Mouse (Mus musculus): ENCODE measurements around the gene Grip1. TPM values are rescaled to one million over a fixed set of nuclear protein-coding genes. Genes with fewer than 3 reads are reported as not detected.

Grip1 gene
- total RNA-seq, 4 experiments from 2014 or later: not detected

DNA sequence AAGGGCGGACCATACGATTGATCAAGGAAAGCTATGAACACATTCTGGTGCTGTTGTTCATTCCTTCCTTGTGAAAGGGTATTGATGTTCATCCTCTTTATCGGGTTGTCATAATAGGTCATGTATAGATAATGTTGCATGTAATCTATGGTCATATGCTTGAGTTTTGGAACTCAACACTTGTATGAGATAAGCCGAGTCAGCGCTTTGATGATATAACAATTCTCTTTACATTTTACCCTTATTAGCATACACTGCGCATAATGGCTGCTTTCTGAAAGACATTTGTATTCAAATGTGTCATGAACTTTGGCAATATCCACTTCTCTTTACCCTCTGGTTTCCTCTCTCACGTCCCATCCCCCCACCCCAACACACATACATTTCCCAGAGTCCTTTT, 111.2 kb downstream of the Grip1 start:
- no peak for DNase-seq (ENCODE audit: low spot score in 2 of 2)

DNA sequence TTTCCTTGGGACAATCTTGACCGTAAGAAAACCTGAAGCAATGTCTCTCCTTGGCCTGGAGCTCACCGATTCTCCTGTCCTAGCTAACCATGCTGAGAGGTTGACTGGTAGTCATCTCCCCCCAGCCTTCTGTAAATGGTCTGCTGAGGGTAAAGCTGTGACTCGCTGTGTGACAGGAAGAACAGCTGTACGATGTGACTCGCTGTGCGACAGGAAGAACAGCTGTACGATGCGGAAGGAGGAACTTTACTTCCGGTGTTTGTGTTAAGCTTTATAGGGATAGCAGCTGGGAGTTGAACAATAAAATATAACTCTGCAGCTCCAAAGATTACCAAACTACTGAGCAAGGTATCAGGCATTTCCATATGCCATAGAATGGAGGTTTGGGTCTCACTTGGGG, 119.5 kb downstream of the Grip1 start:
- no peak for DNase-seq (ENCODE audit: low spot score in 2 of 2)

DNA sequence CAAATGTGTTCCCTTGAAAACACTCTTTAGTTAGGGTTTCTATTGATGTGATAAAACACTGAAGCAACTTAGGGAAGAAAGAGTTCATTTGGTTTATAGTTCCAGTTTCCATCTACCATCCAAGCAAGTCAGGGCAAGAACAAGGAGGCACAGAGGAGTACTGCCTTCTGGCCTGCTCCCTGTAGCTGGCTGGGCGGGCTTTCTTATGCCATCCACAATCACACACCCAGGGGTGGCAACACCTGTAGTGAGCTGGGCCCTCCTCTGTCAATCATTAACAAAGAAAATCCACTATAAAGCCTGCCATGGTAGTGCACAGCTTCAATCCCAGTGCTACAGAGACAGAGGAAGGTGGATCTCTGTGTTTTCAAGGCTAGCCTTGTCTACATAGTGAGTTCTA, 122.2 kb downstream of the Grip1 start:
- DNase-seq (ENCODE audit: low spot score in 2 of 2): no peak

DNA sequence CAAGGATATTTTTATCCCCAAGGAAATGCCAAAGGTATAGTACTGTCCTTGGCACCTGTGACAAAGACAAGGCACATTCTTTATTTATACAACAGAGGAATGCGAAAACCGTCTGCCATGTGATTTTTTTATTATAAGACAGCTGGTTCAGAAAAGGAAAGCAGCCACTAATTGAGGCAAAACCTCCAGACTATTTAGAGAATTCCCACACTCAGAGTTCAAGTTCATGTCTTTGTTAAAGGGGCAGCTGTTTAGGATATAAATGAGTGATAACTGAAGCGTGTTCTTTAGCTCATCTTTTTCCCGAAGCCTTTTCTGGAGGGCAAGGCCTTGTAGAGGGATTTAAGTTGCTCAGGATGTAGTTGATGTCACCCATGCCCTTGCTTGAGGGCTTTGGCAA, 126.4 kb downstream of the Grip1 start:
- no peak for DNase-seq (ENCODE audit: low spot score in 2 of 2)

DNA sequence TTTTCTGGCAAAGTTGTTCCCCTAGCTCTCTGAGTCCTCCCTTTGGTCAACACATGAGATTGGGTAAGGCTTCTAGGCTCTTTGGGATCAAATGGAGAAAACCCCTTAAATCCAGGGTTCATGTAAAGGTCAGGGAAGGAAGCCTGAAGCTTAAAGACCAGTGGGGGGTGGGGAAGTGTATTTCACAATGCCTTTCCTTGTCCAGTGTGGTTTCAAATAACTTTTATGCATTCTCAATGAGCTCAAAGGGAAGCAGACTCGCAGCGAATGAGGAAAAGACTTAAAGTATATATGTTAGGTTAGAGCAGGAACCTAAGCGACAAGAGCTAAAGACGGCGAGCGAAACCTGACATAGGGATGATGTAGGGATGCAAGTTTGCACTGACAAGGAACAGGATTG, 131.0 kb downstream of the Grip1 start:
- DNase-seq (ENCODE audit: low spot score in 2 of 2): no peak

DNA sequence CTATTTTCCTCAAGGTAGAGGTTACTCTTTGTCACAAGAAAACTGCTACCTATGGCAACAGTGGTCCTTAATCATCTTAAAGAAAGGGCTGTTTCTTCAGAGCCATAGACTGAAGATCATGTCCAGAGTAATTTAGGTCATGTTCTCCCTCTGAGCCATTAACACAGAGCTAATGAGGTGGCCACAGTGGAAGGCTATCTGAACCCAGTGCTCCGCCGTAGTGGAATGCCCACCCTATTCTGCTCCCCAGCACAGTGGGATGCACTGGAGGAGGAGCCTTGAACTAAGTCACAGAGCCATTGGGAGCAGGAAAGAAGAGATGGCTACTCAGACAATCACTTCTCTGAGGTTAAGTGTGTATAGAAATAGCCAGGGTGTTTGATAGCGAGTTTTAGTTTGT, 133.3 kb downstream of the Grip1 start:
- no peak for DNase-seq (ENCODE audit: low spot score in 2 of 2)

DNA sequence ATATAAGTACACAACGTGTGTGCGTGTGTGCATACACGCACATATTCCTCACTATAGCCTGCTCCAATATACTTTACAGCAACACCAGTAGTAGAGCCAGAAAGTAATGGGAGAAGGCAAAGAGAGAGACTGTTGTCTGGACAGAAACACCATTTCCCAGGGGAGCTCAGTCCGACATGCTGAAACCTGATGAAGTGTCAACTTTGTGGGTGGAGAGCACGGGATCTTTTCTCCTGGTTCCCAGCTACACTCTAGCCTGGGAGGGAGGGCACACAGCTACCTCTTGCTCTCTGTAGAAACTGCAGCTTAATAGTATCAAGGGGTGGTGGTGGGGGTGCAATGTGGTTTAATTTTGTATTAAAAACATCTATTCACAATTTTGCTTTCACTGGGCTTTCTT, 143.2 kb downstream of the Grip1 start:
- DNase-seq (ENCODE audit: low spot score in 2 of 2): no peak

DNA sequence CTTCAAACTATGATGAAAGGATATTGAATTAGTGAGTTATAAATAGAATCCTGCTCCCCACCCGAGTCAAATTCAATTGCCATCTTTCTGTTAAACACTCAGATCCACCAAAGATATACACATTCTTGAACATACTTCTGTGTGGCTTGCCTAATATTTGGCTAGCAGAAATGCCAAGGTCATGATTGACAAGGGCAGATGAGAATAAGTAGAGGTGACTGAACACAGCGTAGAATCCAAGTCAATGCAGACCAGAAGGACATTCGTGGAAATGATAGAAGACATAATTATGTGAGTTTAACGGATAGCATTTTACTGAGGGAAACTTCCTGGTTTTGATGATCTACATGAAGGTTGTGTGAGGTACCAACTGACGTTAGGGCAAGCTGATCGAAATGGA, 153.9 kb downstream of the Grip1 start:
- no peak for DNase-seq (ENCODE audit: low spot score in 2 of 2)

DNA sequence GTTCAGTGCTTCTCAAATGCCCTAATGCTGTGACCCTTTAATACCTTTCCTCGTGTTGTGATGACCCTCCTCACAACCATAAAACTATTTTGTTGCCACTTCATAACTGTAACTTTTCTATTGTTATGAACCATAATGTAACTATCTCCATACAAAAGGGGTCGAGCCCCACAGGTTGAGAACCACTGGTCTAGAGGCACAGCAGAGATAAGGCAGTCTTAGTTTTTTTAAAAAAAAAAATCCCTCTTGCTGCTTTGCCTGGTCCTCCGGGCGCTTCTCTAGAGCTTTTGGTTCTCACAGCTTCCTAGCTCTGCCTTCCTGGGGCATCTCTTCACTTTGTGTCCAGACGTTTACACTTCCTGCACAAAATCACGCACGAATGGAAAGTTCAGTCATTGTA, 155.4 kb downstream of the Grip1 start:
- no peak for DNase-seq (ENCODE audit: low spot score in 2 of 2)

DNA sequence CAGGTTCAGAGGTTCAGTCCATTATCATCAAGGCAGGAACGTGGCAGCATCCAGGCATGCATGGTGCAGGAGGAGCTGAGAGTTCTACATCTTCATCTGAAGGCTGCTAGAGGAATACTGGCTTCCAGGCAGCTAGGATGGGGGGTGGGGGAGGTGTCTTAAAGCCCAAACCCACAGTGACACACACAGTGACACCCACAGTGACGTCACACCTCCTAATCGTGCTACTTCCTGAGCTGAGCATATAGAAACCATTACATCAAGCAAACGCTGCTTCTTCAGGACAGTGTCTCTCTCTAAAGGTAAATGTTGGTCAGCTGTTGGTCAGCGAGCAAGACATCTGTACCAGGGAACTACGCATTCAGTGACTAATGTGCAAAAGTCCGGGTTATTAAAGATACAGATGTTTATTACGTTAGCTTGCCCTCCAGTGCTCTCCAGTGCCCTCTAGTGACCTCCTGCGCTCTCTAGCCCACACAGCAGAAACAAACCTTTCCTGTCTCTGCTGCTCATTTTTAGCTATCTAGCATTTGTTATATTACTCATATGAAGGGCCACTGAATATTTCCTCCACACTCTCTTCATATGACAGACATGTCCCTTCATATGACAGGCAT, 156.8 kb downstream of the Grip1 start:
- DNase-seq (ENCODE audit: low spot score in 2 of 2): no peak

DNA sequence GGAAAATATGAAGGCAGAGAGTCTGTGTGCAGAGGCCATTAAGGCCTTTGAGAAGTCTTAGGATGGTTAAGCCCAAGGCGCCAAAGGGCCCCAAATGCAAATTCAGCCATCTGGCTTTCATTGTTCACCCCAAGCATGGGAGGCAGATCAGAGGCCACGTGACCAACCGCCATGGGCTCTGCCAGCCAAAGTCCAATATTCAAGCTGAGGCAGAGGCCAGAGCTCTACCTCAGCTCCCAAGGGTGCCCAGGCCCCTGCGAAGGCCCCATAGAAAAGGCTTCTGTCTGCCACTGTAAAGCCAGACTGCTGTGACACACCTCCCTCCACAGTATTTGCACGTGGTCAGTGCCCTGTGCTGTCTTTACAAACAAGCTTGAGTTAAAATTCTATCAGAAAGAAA, 158.4 kb downstream of the Grip1 start:
- DNase-seq (ENCODE audit: low spot score in 2 of 2): no peak

DNA sequence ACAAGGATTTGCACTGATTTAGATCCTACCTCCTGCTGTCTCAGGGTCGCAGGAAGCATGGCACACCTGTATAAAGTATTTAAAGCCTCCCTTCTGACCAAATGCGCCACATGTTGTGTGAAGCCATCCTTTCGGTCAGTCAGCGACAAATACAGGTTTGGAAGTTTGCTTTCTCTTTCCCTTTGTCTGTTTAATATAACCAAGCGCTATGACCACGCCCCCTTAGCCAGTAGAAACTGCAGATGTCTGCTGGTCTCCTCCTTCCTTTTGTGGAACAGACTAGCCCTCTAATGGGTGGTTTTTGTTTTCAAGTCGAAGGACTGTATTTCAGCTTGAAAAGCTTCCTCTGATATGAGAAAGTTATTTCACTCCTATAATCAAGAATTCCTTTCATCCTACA, 161.1 kb downstream of the Grip1 start:
- no peak for DNase-seq (ENCODE audit: low spot score in 2 of 2)

DNA sequence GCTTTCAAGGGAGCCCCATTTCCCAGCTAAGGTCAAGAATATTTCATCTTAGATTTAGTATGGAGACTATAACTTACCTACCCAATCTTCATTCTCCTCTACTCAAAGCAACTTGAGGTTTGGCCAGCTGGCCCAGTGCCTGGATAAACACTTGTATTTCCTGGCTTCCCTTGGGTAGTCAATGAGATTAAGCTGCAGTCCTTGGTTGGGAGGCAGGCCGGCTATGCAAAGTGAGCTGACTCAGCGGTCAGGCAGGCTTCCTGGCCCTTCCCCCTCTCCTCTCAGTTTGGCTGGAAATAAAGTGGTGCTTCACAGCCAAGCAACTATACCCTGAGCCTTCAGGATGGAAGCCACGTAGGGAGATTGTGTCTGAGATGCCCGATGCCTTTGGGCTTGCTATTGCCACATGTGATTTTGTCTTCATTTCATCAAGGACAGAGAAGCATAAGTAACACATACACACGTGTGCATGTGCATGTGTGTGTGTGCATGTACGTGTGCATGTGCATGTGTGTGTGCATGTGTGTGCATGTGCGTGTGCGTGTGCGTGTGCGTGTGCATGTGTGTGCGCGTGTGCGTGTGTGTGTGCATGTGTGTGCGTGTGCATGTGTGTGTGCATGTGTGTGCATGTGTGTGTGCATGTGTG, 161.7 kb downstream of the Grip1 start:
- DNase-seq (ENCODE audit: low spot score in 2 of 2): peak in 1 of 2 experiments; percentile 32

DNA sequence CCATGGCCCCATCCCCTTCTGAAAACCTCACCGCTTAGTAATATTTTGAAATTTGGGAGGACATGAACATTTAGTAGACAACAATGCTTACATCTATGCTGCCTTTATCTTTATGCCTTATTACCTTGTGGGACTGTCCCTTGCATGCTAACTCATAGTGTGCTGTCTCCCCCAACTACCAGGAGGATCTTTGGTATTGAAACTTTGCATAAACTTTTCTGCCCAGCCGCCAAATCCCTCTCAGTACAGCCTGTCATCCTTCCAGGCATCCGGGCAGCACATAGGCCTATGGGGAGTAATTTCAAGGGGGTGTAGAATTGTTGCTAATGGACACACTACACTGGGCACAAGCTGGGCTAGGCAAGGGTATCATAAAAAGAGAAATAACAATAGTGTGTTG, 162.4 kb downstream of the Grip1 start:
- DNase-seq (ENCODE audit: low spot score in 2 of 2): no peak

DNA sequence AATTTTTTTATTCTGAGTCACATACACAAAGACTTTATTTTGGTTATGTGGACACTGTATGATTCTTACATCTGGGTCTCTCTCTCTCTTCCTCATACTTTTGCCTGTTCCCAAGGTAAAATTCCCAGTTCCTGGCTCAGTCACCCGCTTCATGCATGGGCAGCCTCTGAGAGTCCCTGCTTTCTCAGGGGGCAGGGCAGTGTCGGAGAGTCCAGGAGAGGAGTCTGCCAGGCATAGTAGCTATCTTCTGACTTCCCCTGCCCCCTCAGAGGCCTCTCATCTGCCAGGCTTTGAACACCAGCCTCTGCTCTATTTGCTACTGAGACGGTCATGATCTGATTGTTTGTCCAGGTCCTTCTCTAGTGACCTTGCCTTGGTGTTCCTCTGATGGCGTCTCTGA, 175.0 kb downstream of the Grip1 start:
- no peak for DNase-seq (ENCODE audit: low spot score in 2 of 2)

DNA sequence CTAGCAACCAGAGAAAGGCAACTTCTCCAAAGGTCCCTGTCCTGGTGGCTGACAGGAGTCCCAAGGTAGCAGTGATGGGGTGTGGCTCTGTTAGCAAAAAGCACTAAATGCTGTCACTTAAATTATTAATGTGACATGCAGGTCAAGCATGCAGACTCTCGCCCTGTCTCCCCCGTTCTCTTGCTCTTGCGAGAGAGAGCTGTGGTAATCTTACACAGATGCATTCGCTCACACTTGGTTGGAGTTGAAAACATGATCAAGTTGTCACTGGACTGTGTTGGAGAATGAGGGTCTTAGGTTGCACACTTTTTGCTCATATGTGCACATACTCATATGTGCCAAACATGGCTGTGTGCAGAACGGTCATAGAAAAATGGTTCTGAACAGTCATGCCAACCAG, 176.8 kb downstream of the Grip1 start:
- DNase-seq (ENCODE audit: low spot score in 2 of 2): no peak

DNA sequence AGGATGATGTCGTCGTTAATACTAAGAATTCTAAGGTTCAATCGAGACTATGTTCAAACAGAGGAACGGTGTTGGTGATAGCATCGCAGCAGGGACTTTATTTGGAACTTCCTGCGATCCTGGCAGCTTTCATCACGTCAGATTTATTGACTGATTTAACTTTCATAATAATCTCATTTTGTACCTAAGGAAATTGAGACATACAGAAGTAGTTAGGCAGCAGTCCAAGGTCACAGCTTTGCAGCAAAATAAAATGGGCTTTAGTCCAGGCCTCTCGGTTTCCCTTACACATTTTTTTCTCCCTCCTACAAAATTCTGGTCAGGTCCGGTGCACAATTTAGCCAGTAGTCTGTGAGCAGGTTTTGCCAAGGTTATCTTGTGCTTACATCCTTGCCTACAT, 178.3 kb downstream of the Grip1 start:
- DNase-seq (ENCODE audit: low spot score in 2 of 2): no peak

DNA sequence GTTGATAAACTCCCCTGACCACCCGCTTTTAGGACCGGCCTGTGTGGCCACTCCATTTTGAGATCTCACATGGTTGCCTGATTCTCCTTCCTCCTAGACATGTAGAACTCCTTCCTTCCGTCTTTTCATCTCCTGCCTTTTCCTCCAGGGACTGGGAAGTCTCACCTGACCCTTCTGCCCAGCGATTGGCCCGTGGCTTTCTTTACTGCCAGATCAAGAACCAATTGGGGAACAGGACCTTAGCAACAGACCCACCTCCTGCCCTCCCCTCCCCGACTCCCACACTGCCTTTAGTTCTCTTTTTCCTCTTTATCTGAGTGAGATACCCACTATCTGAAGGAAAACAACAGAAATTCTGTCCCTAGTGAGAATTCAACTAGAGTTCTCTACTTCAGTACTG, 180.9 kb downstream of the Grip1 start:
- DNase-seq (ENCODE audit: low spot score in 2 of 2): no peak

DNA sequence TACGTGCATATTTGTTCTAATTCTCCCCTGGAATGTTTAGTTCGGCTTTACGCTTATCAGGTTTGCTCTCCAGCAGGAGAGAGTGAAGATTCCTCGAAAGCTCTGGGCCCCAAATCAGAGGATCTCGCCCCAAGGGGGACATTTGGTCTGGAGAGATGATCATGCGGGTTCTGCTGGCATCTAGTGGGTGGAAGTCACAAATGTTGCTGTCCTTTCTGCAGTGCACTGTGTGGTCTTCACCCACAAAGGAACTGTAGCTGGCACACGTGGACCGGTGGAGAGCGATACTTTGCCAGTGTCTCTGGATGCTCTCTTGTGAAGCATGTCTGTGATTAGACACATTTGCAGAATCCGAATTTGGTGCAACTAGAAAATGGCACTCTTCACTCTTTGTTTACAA, 186.9 kb downstream of the Grip1 start:
- DNase-seq (ENCODE audit: low spot score in 2 of 2): no peak

DNA sequence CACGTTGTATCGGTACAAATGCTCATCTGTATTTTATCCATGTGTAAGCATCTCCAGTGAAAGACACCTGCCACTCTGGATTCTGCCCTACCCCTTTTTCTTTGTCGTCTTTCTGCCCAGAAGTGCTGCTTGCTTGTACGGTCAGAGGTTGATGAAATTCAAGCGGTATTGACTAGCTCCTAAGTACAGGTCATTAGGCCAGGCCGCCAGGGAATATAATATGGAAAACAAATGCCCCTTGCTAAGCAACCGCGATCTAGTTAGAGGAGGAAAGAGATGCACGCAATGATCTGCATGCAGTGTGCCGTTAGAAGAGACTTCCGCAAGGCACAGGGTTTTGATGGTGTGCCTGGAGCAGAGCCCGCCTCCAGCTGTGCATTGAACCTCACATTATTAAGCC, 187.4 kb downstream of the Grip1 start:
- no peak for DNase-seq (ENCODE audit: low spot score in 2 of 2)

DNA sequence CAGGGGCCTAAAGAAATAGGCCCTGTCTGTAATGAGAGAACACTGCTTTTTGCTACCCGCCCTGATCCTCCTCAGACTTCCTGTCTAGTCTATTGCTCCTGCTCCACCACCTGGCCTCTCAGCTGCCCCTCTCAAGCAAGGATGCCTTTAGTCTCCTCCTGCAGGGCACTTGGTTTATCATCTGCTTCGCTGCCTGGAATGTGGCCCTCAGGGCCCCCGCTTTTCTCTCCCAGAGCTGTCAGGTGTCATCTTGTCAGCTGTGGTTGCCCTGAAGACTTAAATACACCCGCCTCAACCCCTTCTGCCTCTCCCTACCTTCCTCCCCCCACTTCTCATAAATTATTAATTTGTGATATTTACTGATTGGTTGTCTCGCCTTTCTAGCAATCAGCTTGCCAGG, 190.7 kb downstream of the Grip1 start:
- no peak for DNase-seq (ENCODE audit: low spot score in 2 of 2)

DNA sequence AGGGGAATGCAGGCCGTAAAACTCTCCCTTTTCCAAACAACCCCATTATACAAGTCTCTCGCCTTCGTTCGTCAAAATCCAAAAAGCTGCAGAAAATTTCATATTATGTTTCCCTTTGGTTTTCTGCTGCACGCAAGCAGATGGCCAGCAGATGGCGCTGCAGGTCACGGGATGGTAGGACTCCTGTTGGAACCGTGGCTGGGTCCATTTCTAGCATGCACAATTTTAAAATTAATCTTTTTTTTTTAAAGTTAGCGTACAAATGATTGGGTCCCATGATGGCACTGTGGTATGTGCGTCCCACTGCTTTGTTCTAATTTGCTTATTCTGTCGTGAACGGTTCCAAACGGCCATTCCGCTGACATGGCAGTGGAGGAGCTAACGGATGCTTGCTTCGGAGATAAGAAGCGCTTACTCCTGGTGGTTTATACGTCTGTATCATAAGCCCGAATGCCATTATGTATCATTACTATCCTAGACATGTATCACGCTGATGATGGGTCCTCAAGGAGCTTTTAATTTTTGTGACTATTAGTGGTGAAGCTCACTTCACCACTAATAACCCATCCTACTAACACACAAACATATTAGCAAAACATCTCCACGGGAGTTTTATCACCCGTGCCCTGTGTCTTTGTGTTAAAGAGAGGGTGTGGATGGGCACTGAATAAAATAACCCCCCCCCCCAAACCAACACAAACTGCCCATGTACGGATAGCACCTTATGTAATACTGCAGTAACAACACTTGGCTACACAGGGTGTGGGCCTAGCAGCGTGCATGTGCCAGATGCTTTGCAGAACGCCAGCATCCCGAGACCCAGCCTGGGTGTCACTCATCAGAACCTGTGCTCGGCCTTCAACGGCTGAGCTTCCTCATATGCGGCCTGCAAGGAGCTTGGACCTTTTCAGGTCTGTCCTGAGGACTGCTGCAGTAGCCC, 193.1 kb downstream of the Grip1 start:
- no peak for DNase-seq (ENCODE audit: low spot score in 2 of 2)
